Mouse (Mus musculus) hindbrain, embryonic 13.5 days (tissue): ENCODE data around the gene Bphl. TPM values are rescaled to one million over a fixed set of nuclear protein-coding genes. Genes with fewer than 3 reads are reported as not detected.

Source experiments
- ATAC-seq: fragments of 200-750 bp; cut with Nextera tagmentation; 2 replicates; pipeline ENCODE4 v1.8.0; 2017; ENCODE audit warnings: moderate TSS enrichment; ENCODE audit not compliant: low FRiP score
- H3K27ac ChIP-seq: fragments of 300-500 bp; sonication (generic); 2 replicates; pipeline ENCODE4 v1.5.1; 2015; ENCODE audit warnings: inconsistent platforms, mild to moderate bottlenecking, moderate library complexity
- H3K27me3 ChIP-seq: fragments of 300-500 bp; sonication (generic); 2 replicates; pipeline ENCODE4 v1.6.1; 2015; ENCODE audit warnings: mild to moderate bottlenecking, inconsistent platforms
- H3K36me3 ChIP-seq: fragments of 300-500 bp; sonication (generic); 2 replicates; pipeline ENCODE4 v1.6.1; 2015; ENCODE audit warnings: mild to moderate bottlenecking, inconsistent platforms
- H3K4me1 ChIP-seq: fragments of 300-500 bp; sonication (generic); replicated peaks from 2 replicates; pipeline ENCODE4 v1.6.1; 2015; ENCODE audit warnings: inconsistent platforms
- H3K4me2 ChIP-seq: fragments of 300-500 bp; sonication (generic); 2 replicates; pipeline ENCODE4 v1.6.1; 2015; ENCODE audit warnings: inconsistent platforms, mild to moderate bottlenecking, moderate library complexity
- H3K4me3 ChIP-seq: fragments of 300-500 bp; sonication (generic); 2 replicates; pipeline ENCODE4 v1.5.1; 2015; ENCODE audit warnings: mild to moderate bottlenecking, inconsistent platforms
- H3K9ac ChIP-seq: fragments of 300-500 bp; sonication (generic); 2 replicates; pipeline ENCODE4 v1.6.1; 2015; ENCODE audit warnings: mild to moderate bottlenecking, inconsistent platforms
- H3K9me3 ChIP-seq: fragments of 300-500 bp; sonication (generic); 2 replicates; pipeline ENCODE4 v1.6.1; 2016; ENCODE audit warnings: inconsistent platforms
- WGBS: fragments of 180-500 bp; shearing (Covaris S2); methylation state at CpG from one replicate; pipeline ENCODE4 v1.1.7; 2015; 5-methylcytosine and 5-hydroxymethylcytosine counted together
- polyA plus RNA-seq: library from polyadenylated mRNA; unstranded; fragments of >200 nt; fragmentation: Nextera tagmentation; extraction: Ambion mirVana; gene quantifications from 2 replicates; pipeline ENCODE4 v1.2.1, GENCODE M21; 2015

Gene Bphl
- polyA plus RNA-seq, 1 experiment from 2014 or later = 39.8 TPM

DNA sequence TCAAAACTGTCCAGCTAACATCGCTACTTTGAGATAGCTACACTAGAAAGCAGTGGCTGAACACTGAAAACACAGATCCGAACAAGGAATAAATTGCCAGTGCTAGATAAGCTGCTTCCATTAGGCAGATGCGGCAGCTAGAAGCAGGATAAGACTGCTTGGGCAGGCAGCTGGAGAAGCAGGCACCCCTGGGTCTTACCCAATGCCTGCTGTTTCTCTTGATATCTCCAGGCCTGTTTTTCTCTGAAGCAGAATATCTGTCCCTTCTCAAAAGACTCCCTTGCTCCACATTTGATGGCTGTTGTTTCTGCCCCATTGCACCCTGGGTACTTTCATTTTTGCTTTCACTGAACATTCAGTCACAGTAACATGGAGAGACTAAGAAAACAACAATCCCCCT, 63.3 kb downstream of the Bphl start:
- H3K4me1 ChIP-seq = peaks cover 12% of the 10 kb centered on the region
- 0 out of 2 replicates have a peak overlapping the region, but pooled peaks have one; percentile 1 for H3K9ac ChIP-seq
- 81% methylated on average over 3 of the region's 3 CpGs for WGBS
- H3K27ac ChIP-seq = no peak overlapping the region
- ATAC-seq = no peak
- H3K4me3 ChIP-seq = no peak overlapping the region
- no peak overlapping the region for H3K4me2 ChIP-seq
- H3K27me3 ChIP-seq = no peaks in the 10 kb centered on the region
- H3K36me3 ChIP-seq = no peaks in the 10 kb centered on the region
- no peaks in the 10 kb centered on the region for H3K9me3 ChIP-seq

DNA sequence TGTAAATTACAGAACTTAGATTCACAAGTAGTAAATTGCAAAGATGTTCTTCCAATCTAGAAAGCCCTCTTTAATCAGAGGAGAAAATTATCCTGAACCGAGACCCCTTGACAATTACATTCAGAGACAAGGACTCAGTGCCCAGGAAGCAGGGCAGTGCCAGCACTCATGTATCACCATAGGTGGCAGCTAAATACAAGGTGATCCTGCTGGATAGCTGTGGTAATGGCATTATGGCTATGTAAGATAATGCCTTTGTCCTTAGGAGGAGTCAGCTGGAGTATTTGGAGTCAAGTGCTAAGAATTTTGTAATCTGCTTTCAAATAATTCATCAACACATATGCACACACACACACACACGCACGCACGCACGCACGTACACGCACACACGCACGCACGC, 63.9 kb downstream of the Bphl start:
- no peak overlapping the region for H3K4me3 ChIP-seq
- peaks cover 9% of the 10 kb centered on the region for H3K4me1 ChIP-seq
- H3K9ac ChIP-seq = no peak overlapping the region
- H3K27ac ChIP-seq = no peak overlapping the region
- no peaks in the 10 kb centered on the region for H3K36me3 ChIP-seq
- H3K9me3 ChIP-seq = no peaks in the 10 kb centered on the region
- no peak for ATAC-seq
- 97% methylated on average over 10 of the region's 10 CpGs for WGBS
- H3K4me2 ChIP-seq = no peak overlapping the region
- H3K27me3 ChIP-seq = no peaks in the 10 kb centered on the region

DNA sequence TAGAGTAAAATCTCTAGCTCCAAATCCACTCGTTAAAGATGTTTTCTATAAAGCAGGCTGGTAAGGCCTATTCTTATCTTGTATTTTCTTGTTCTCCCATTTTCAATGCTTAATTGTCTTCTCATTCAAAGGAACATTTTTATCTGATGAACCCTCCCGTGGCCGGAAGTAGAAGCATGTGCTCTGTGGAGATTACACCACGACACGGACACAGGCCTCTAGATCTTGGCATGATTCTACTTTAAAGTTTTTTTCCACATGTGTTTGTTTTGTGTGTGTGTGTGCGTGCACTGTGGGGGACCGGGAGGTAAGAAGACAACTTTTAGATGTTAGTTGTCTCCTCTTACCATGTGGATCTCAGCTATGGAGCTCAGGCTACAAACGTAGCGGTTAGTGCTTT, 64.5 kb downstream of the Bphl start:
- 87% methylated on average over 9 of the region's 9 CpGs for WGBS
- H3K4me1 ChIP-seq = peaks cover 2% of the 10 kb centered on the region; the same call in 1 of the 2 replicates
- H3K36me3 ChIP-seq = no peaks in the 10 kb centered on the region
- H3K4me2 ChIP-seq = no peak overlapping the region
- H3K27me3 ChIP-seq = no peaks in the 10 kb centered on the region
- ATAC-seq = no peak
- H3K4me3 ChIP-seq = no peak overlapping the region
- H3K27ac ChIP-seq = no peak overlapping the region
- no peaks in the 10 kb centered on the region for H3K9me3 ChIP-seq
- no peak overlapping the region for H3K9ac ChIP-seq

DNA sequence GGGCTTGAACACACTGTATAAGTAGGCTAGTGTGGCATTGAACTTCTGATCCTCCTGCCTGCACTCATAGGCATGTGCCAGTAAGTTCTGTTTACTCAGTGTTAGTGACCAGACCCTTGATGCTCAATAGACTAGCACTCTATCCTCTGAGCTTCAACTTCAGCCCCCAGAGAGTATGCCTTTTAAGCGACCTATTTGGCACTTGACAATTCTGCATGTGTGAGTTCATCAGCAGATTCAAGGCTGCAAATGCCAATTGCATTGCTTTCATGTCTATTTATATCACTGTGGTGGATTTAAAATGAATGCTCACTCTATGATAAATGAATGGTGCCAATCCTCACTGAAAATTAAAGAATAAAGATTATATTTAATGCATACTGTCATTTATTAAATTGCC, 68.0 kb downstream of the Bphl start:
- Histone ChIP-seq H3K27me3 (no peaks in the 10 kb centered on the region), H3K9me3 (no peaks in the 10 kb centered on the region), H3K36me3 (no peaks in the 10 kb centered on the region), H3K27ac (no peak overlapping the region), H3K4me1 (peaks cover 4% of the 10 kb centered on the region; the same call in 1 of the 2 replicates), H3K4me3 (no peak overlapping the region), H3K9ac (no peak overlapping the region), H3K4me2 (no peak overlapping the region)
- ATAC-seq = no peak
- 77% methylated on average over 1 of the region's 1 CpGs for WGBS

DNA sequence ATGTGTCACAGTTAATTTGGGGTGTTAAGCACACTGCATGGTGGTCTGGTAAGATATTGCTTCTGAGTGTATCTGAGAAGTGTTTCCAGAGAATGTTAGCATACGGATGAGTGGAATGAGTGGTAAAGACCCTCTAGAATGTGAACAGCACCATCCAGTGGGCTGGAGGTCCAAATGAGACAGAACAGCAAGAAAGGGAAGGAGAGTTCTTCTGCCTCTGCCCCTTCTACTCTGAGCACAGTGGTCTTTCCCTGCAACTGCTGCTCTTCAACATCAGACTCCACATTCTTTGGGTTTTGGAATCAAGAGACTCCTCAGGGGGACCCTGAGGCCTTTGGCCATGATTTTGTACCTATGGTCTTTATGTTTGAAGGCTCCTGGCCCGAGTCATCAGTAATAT, 68.9 kb downstream of the Bphl start:
- no peaks in the 10 kb centered on the region for H3K36me3 ChIP-seq
- H3K9me3 ChIP-seq = no peaks in the 10 kb centered on the region
- peaks cover 4% of the 10 kb centered on the region; the same call in 1 of the 2 replicates for H3K4me1 ChIP-seq
- ATAC-seq = no peak
- H3K4me3 ChIP-seq = no peak overlapping the region
- no peak overlapping the region for H3K4me2 ChIP-seq
- H3K27ac ChIP-seq = no peak overlapping the region
- WGBS = 87% methylated on average over 2 of the region's 2 CpGs
- H3K27me3 ChIP-seq = no peaks in the 10 kb centered on the region
- H3K9ac ChIP-seq = no peak overlapping the region

DNA sequence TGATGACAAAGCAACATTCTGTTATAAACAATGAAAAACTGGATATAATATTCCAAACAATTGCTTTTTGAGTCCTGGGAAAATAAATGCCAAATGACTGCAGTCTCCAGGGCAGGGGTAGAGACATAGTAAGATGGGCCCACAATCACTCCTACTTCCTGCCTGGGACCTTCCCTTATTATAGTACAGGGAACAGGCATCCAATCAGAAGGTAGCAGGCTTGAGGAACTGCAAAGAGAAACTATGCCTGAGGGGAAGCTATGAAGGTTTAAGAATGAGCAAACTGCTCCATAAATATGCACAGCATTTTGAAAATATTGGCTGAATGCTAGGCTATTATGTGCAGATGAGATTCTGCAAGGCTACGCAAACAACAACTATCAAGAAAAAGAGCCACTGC, 69.6 kb downstream of the Bphl start:
- Histone ChIP-seq H3K4me1 (peaks cover 4% of the 10 kb centered on the region; the same call in 1 of the 2 replicates), H3K27me3 (no peaks in the 10 kb centered on the region), H3K4me2 (no peak overlapping the region), H3K4me3 (no peak overlapping the region), H3K36me3 (no peaks in the 10 kb centered on the region), H3K9ac (no peak overlapping the region), H3K27ac (no peak overlapping the region), H3K9me3 (no peaks in the 10 kb centered on the region)
- 93% methylated on average over 1 of the region's 1 CpGs for WGBS
- ATAC-seq = no peak

GRCm38 (mm10) chr13:34109035-34109676, 71.8 kb downstream of the Bphl start:
- ATAC-seq = no peak
- WGBS = 73% methylated on average over 4 of the region's 4 CpGs
- H3K36me3 ChIP-seq = no peaks in the 10 kb centered on the region

DNA sequence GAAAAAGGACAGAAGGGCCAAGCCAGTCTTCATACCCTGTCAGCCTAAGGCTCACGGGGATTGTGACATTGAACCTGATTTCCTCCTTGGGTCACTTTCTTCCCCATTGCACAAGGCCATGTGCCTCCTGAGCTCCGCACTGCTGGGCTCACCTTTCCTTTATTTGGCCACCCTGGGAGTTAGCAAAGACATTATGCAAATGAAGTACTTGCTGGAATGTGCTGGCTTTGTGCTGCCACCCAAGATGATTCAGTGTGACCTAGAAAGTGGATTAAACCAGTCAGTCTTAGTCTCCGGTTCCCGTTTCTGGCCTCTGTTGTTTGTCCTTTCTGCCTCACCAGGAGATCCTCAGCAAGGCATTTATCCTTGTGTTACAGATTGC, 72.3 kb downstream of the Bphl start:
- 33% methylated on average over 4 of the region's 4 CpGs for WGBS
- H3K4me1 ChIP-seq = peaks cover 4% of the 10 kb centered on the region; the same call in 1 of the 2 replicates
- no peak for ATAC-seq

More at GRCm38 (mm10) chr13:34109035-34109676, 71.8 kb downstream of the Bphl start:
- no peaks in the 10 kb centered on the region for H3K9me3 ChIP-seq
- no peak overlapping the region for H3K27ac ChIP-seq
- no peak overlapping the region for H3K4me2 ChIP-seq
- no peak overlapping the region for H3K4me3 ChIP-seq
- no peak overlapping the region for H3K9ac ChIP-seq
- H3K27me3 ChIP-seq = no peaks in the 10 kb centered on the region
- H3K4me1 ChIP-seq = peaks cover 4% of the 10 kb centered on the region; the same call in 1 of the 2 replicates

DNA sequence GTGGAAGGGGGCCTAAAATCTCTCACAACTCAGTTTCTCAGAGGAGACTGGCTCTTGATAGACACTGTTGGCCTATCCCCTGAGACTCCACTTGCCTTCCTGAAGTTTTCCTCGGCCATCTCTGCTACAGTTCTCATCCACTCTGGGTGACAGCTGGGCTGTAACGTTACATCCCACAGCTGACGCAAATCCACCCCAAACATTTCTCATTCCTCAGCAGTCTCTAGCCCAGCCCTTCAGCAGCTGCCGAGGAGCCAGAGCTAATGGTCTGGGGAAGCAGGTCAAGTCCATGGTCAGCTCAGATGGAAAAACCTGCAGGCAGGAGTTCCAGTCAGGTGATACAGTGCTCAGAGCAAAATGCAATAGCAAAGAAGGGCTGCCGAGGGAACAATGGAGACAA, 73.6 kb downstream of the Bphl start:
- Histone ChIP-seq H3K4me3 (no peak overlapping the region), H3K9me3 (no peaks in the 10 kb centered on the region), H3K27me3 (no peaks in the 10 kb centered on the region), H3K4me1 (peaks cover 4% of the 10 kb centered on the region; the same call in 1 of the 2 replicates), H3K36me3 (no peaks in the 10 kb centered on the region), H3K27ac (no peak overlapping the region), H3K4me2 (no peak overlapping the region), H3K9ac (no peak overlapping the region)
- no peak for ATAC-seq
- 75% methylated on average over 5 of the region's 5 CpGs for WGBS

More for the DNA sequence above, 72.3 kb downstream of the Bphl start:
- Histone ChIP-seq H3K9ac (no peak overlapping the region), H3K4me3 (no peak overlapping the region), H3K4me2 (no peak overlapping the region), H3K27me3 (no peaks in the 10 kb centered on the region), H3K9me3 (no peaks in the 10 kb centered on the region), H3K36me3 (no peaks in the 10 kb centered on the region), H3K27ac (no peak overlapping the region)

- Histone ChIP-seq H3K27ac (no peak overlapping the region), H3K4me1 (peaks cover 4% of the 10 kb centered on the region; the same call in 1 of the 2 replicates), H3K4me2 (no peak overlapping the region), H3K4me3 (no peak overlapping the region), H3K36me3 (no peaks in the 10 kb centered on the region), H3K27me3 (no peaks in the 10 kb centered on the region), H3K9me3 (no peaks in the 10 kb centered on the region), H3K9ac (no peak overlapping the region; the same call in 1 of the 2 replicates)
- ATAC-seq = no peak
- 87% methylated on average over 3 of the region's 3 CpGs for WGBS
These were observed 74.5 kb downstream of the Bphl start for GRCm38 (mm10) chr13:34111878-34112277.

DNA sequence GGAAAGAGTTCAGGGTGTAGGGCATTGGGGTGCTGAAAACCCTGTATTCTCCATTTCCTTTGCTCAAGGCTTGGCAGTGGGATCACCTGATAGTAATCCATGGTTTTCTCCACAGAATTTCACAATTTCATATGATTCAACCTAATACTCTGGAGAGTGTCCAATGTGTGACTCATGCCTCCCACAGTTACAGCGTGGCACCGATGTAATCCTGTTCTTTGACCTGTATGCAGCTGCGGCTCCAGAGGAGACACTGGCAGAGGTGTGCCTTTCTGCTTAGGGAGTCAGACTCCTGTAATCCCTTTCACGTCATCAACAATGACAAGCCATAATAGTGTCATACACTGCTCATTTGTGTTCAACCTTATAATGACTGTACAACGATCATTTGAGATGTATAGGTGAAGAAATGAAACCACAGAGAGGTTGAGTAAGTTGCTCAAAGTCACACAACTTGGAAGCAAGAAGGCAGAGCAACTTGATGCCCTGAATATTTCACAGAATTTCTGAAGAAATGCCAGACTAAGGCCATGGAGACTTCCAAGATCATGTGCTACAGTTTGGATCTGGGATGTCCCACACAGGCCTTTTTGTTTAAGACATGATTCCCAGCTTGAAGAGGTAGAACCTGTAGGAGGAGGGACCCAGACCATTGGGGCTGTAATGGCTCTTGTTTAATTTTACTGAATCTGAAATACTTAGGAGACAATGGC, 75.1 kb downstream of the Bphl start:
- H3K9me3 ChIP-seq = no peaks in the 10 kb centered on the region
- 90% methylated on average over 5 of the region's 5 CpGs for WGBS
- H3K9ac ChIP-seq = no peak overlapping the region
- no peak for ATAC-seq
- H3K4me3 ChIP-seq = no peak overlapping the region
- peaks cover 4% of the 10 kb centered on the region; the same call in 1 of the 2 replicates for H3K4me1 ChIP-seq
- H3K27me3 ChIP-seq = no peaks in the 10 kb centered on the region
- H3K4me2 ChIP-seq = no peak overlapping the region
- H3K36me3 ChIP-seq = no peaks in the 10 kb centered on the region
- no peak overlapping the region for H3K27ac ChIP-seq

DNA sequence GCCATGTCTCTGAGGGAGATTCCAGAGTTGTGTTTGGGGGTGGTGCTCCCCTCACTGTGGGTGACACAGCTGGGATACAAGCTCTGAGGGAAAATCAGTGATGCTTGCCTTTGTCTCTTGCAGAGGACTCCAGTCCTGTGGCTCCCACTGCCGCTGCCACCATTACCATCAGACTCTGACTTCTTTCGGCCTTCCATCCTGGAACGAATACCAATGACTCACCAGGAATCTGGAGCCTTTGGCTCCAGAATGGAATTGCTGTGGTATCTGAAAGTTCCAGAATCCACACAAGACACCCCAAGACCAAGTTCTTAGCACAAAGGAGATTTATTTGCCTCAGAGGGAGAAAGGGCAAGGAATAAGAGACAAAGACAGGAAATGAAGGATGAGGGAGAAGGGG, 75.7 kb downstream of the Bphl start:
- 94% methylated on average over 3 of the region's 3 CpGs for WGBS
- Histone ChIP-seq H3K4me2 (no peak overlapping the region), H3K27ac (no peak overlapping the region), H3K9ac (no peak overlapping the region), H3K9me3 (no peaks in the 10 kb centered on the region), H3K36me3 (no peaks in the 10 kb centered on the region), H3K27me3 (no peaks in the 10 kb centered on the region), H3K4me1 (peaks cover 4% of the 10 kb centered on the region; the same call in 1 of the 2 replicates), H3K4me3 (no peak overlapping the region)
- no peak for ATAC-seq

- Histone ChIP-seq H3K27ac (no peak overlapping the region), H3K4me1 (peaks cover 7% of the 10 kb centered on the region; the same call in 1 of the 2 replicates), H3K4me2 (no peak overlapping the region), H3K4me3 (no peak overlapping the region), H3K27me3 (no peaks in the 10 kb centered on the region), H3K36me3 (no peaks in the 10 kb centered on the region), H3K9ac (no peak overlapping the region), H3K9me3 (no peaks in the 10 kb centered on the region)
- 85% methylated on average over 4 of the region's 4 CpGs for WGBS
- no peak for ATAC-seq
These were observed 77.3 kb downstream of the Bphl start for GRCm38 (mm10) chr13:34114654-34115053.
